Comparison of ENCODE assay signal across 9 mouse cellular contexts in the genomic region with DNA sequence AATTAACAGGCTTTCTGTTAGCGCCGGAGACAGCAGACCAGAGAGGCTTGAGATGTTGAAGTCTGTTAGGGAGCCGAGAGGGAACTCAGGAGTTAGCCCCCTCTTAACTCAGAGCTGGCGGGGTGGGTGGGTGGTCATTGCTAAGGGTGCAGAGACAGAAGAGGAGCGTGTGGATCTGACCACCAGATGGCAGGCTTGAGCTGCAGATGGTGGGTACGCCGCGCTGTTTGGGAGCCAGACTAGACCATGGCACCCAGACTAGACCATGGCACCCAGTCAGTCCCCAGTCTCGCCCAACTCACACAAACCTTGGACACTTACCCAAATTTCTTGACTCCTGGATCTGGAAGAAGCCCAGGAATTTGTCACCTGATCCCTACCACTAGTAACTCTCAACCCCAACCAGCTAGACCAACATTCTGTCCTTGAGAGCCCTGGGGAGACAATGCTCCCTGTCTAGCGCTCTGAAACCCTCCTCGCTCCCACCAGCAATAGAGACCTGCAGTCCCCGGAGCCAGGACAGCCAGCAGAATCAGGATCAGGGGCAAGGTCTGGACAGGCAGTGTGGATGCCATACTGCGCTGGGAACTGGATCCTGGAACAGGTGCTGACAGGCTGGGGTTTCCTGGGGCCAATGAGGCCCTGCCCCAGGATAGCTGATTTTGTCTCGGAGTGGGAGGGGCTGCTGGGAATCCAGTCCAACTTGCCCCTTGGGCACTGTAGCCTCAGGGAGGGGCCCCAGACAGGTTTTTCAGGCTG. TPM values are rescaled to one million over a fixed set of nuclear protein-coding genes. Genes with fewer than 3 reads are reported as not detected.
DNase-seq lines count a peak whose midpoint lies in the region; ATAC-seq lines count a peak whose summit lies in the region.
"Had no signal": no experiment of that assay in that cellular context is flagged by ENCODE, and none has a peak within 500 bp of the region (broad histone marks: within the 10 kb centered on the region; RNA-seq: fewer than 3 reads in every experiment).

No protein-coding gene starts in this region.

- ATAC-seq in forebrain, embryonic 15.5 days (replicated peaks), result peak; percentile 73
- peak; percentile 72 for ATAC-seq in neural tube, embryonic 15.5 days (ENCODE audit: low FRiP score)

- intact Hi-C loops in heart, postnatal 36 days (cut with DNase I), result loop anchor here (1.0 to 2.0 kb wide), 3 partner anchors 22 to 198 kb away; no protein-coding TSS in a partner anchor

- H3K27me3 ChIP-seq in forebrain, embryonic 15.5 days, result 0 out of 2 replicates have a peak, but pooled peaks cover 4% of the 10 kb centered on the region
- peaks cover 13% of the 10 kb centered on the region; the same call in 1 of the 2 replicates for H3K27me3 ChIP-seq in neural tube, embryonic 15.5 days (replicated peaks)

- H3K9me3 ChIP-seq in forebrain, embryonic 15.5 days, result no peaks in the 10 kb centered on the region
- H3K9me3 ChIP-seq in neural tube, embryonic 15.5 days (replicated peaks), result no peaks in the 10 kb centered on the region

- peaks cover 39% of the 10 kb centered on the region for H3K4me1 ChIP-seq in forebrain, embryonic 15.5 days
- H3K4me1 ChIP-seq in neural tube, embryonic 15.5 days, result peaks cover 37% of the 10 kb centered on the region

- no peak overlapping the region for H3K27ac ChIP-seq in forebrain, embryonic 15.5 days (replicated peaks)
- no peak overlapping the region for H3K27ac ChIP-seq in neural tube, embryonic 15.5 days (replicated peaks)

- peak; percentile 85 for DNase-seq in ES-CJ7 (ENCODE audit: low read depth, low spot score)
- DNase-seq in cerebellum, adult 11-12 months, result peak; percentile 70
- peak; percentile 88 to 92 for DNase-seq in heart, postnatal 36 days
- peak; percentile 87 for DNase-seq in layer of hippocampus, adult 11-12 months (ENCODE audit: low spot score)
- DNase-seq in lung, adult 18-20 months, result peak; percentile 79 to 85
- peak; percentile 94 for DNase-seq in testis, postnatal 10 days (ENCODE audit: low spot score)

- no peaks in the 10 kb centered on the region for H3K36me3 ChIP-seq in forebrain, embryonic 15.5 days
- H3K36me3 ChIP-seq in neural tube, embryonic 15.5 days, result no peaks in the 10 kb centered on the region

- no peak overlapping the region for H3K4me2 ChIP-seq in forebrain, embryonic 15.5 days (replicated peaks)
- peak overlapping the region; percentile 9; the same call in 1 of the 2 replicates for H3K4me2 ChIP-seq in neural tube, embryonic 15.5 days

- no peak overlapping the region for H3K9ac ChIP-seq in forebrain, embryonic 15.5 days (replicated peaks)
- H3K9ac ChIP-seq in neural tube, embryonic 15.5 days (replicated peaks), result no peak overlapping the region

- H3K4me3 ChIP-seq in forebrain, embryonic 15.5 days, result no peak overlapping the region
- no peak overlapping the region for H3K4me3 ChIP-seq in neural tube, embryonic 15.5 days (replicated peaks)

- 10% methylated on average over 14 of the region's 14 CpGs for WGBS in forebrain, embryonic 15.5 days
- 11% methylated on average over 14 of the region's 14 CpGs for WGBS in neural tube, embryonic 15.5 days

RNA-seq across cellular contexts. Expression of gene Upk2, which starts 0.5 kb away (rescaled TPM):
- not detected in 2 replicates for polyA plus RNA-seq in forebrain, embryonic 15.5 days (2015; fragmentation: Nextera tagmentation; extraction: Ambion mirVana)
- not detected for total RNA-seq in heart, postnatal 36 days (2021)
- polyA plus RNA-seq in neural tube, embryonic 15.5 days (2015; fragmentation: Nextera tagmentation; extraction: Ambion mirVana), result 0.73 TPM in 1 of 2 replicates, not detected in the other
- total RNA-seq: left cerebral cortex, adult 8-10 months had no signal

RNA-seq across cellular contexts. Expression of gene Foxr1, which starts 13.4 kb away (rescaled TPM):
- not detected in 2 replicates for polyA plus RNA-seq in forebrain, embryonic 15.5 days (2015; fragmentation: Nextera tagmentation; extraction: Ambion mirVana)
- total RNA-seq in heart, postnatal 36 days (2021), result not detected
- polyA plus RNA-seq in neural tube, embryonic 15.5 days (2015; fragmentation: Nextera tagmentation; extraction: Ambion mirVana), result 0.09 TPM in 1 of 2 replicates, not detected in the other
- total RNA-seq: left cerebral cortex, adult 8-10 months had no signal

RNA-seq across cellular contexts. Expression of gene Bcl9l, which starts 28.3 kb away (rescaled TPM):
- 13.6 and 14.4 TPM in 2 replicates for polyA plus RNA-seq in forebrain, embryonic 15.5 days (2015; fragmentation: Nextera tagmentation; extraction: Ambion mirVana)
- 10 to 100 TPM; 44.6 to 59.4 TPM for total RNA-seq in heart, postnatal 36 days (2021)
- polyA plus RNA-seq in neural tube, embryonic 15.5 days (2015; fragmentation: Nextera tagmentation; extraction: Ambion mirVana), result 9.7 and 11.5 TPM in 2 replicates

RNA-seq across cellular contexts. Expression of gene Ccdc84, which starts 35.9 kb away (rescaled TPM):
- polyA plus RNA-seq in forebrain, embryonic 15.5 days (2015; fragmentation: Nextera tagmentation; extraction: Ambion mirVana), result 34.6 and 35.1 TPM in 2 replicates
- 1 to 10 TPM; 8.1 to 8.8 TPM for total RNA-seq in heart, postnatal 36 days (2021)
- polyA plus RNA-seq in neural tube, embryonic 15.5 days (2015; fragmentation: Nextera tagmentation; extraction: Ambion mirVana), result 32.4 and 36.4 TPM in 2 replicates

RNA-seq across cellular contexts. Expression of gene Trappc4, which starts 46.9 kb away (rescaled TPM):
- 320 and 321 TPM in 2 replicates for polyA plus RNA-seq in forebrain, embryonic 15.5 days (2015; fragmentation: Nextera tagmentation; extraction: Ambion mirVana)
- total RNA-seq in heart, postnatal 36 days (2021), result 10 to 100 TPM; 33.0 to 36.3 TPM
- polyA plus RNA-seq in neural tube, embryonic 15.5 days (2015; fragmentation: Nextera tagmentation; extraction: Ambion mirVana), result 261 and 302 TPM in 2 replicates
